Mouse (Mus musculus) olfactory bulb, adult 2 months (tissue): ENCODE results near the gene Lrrc36. TPM values are rescaled to one million over a fixed set of nuclear protein-coding genes. Genes with fewer than 3 reads are reported as not detected.

Experiments used
- H3K27ac ChIP-seq: fragments of 200-500 bp; 2 replicates; pipeline ENCODE4 v1.5.1; 2012; ENCODE audit warnings: low read depth, low read length; ENCODE audit not compliant: insufficient read depth
- H3K4me1 ChIP-seq: fragments of 200-500 bp; 2 replicates; pipeline ENCODE4 v1.6.1; 2012; ENCODE audit warnings: low read length; ENCODE audit not compliant: control insufficient read depth, insufficient read depth
- H3K4me3 ChIP-seq: fragments of 200-500 bp; 2 replicates; pipeline ENCODE4 v1.5.1; 2012; ENCODE audit warnings: mild to moderate bottlenecking, low read depth, low read length, moderate library complexity; ENCODE audit not compliant: insufficient read depth
- CTCF ChIP-seq: fragments of 200-500 bp; IDR thresholded peaks from 2 replicates; pipeline ENCODE4 v1.5.1; 2012; ENCODE audit warnings: low read depth, mild to moderate bottlenecking, low read length, moderate library complexity; ENCODE audit not compliant: insufficient read depth
- POLR2A ChIP-seq: fragments of 200-500 bp; IDR thresholded peaks from 2 replicates; pipeline ENCODE4 v1.6.1; 2012; ENCODE audit warnings: mild to moderate bottlenecking, low read depth, low read length, moderate library complexity; ENCODE audit not compliant: insufficient read depth
- WGBS: fragments of 180-500 bp; shearing (Covaris S2); methylation state at CpG from one replicate; pipeline ENCODE4 v1.1.7; 2018; 5-methylcytosine and 5-hydroxymethylcytosine counted together
- polyA plus RNA-seq: library from polyadenylated mRNA; stranded (reverse); fragments of >200 nt; gene quantifications from 2 replicates; pipeline ENCODE4 v1.2.4, GENCODE M21; 2012; ENCODE audit warnings: low replicate concordance; ENCODE audit not compliant: missing spikeins, insufficient read depth, insufficient read length

Gene Lrrc36
- polyA plus RNA-seq, 1 experiment = not detected

GRCm38 (mm10) chr8:105437078-105437748 is 23.8 kb downstream of the Lrrc36 start:
- TF ChIP-seq CTCF = no peak
- no peak for TF ChIP-seq POLR2A
- H3K27ac ChIP-seq = no peak overlapping the region
- H3K4me3 ChIP-seq = no peak overlapping the region
- 0 out of 2 replicates have a peak, but pooled peaks cover 3% of the 10 kb centered on the region for H3K4me1 ChIP-seq
- 90% methylated on average over 5 of the region's 5 CpGs for WGBS

- 0 out of 2 replicates have a peak, but pooled peaks cover under 1% of the 10 kb centered on the region for H3K4me1 ChIP-seq
- TF ChIP-seq POLR2A (no peak), CTCF (no peak)
- H3K4me3 ChIP-seq = no peak overlapping the region
- WGBS = 50% methylated on average over 5 of the region's 5 CpGs
- no peak overlapping the region for H3K27ac ChIP-seq
Observed at GRCm38 (mm10) chr8:105438865-105439264, 25.5 kb downstream of the Lrrc36 start.

DNA sequence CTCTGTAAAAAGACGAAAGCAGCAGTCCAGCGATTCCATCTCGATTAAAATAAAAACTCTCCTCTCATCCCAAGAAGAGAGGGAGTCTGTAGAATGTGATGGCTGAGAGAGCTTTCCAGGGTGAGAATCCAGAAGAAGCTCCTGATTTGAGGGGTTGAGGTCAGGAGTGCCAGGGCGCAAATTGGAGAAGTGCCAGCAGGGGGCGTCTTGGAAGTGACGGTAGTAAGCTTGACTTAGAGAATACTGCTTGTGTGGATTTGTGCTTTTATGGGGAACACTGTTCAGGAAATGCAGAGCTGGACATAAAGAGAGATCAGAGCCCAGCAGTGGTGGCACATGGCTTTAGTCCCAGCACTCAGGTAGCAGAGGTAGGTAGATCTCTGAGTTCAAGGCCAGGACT is 28.1 kb downstream of the Lrrc36 start:
- no peak overlapping the region for H3K27ac ChIP-seq
- TF ChIP-seq POLR2A (no peak), CTCF (peak; percentile 26; the same call in 1 of the 2 replicates)
- H3K4me3 ChIP-seq = no peak overlapping the region
- H3K4me1 ChIP-seq = peaks cover 7% of the 10 kb centered on the region
- WGBS = 14% methylated on average over 6 of the region's 6 CpGs

GRCm38 (mm10) chr8:105442661-105443060 is 29.3 kb downstream of the Lrrc36 start:
- Histone ChIP-seq H3K27ac (no peak overlapping the region), H3K4me3 (no peak overlapping the region), H3K4me1 (peaks cover 7% of the 10 kb centered on the region)
- TF ChIP-seq CTCF (no peak), POLR2A (no peak)
- WGBS = 89% methylated on average over 5 of the region's 5 CpGs

GRCm38 (mm10) chr8:105445296-105446126 is 32.1 kb downstream of the Lrrc36 start:
- WGBS = 39% methylated on average over 11 of the region's 11 CpGs
- Histone ChIP-seq H3K4me3 (no peak overlapping the region), H3K4me1 (peaks cover 7% of the 10 kb centered on the region), H3K27ac (no peak overlapping the region)
- no peak for TF ChIP-seq CTCF
- TF ChIP-seq POLR2A = no peak

GRCm38 (mm10) chr8:105446127-105446552 is 32.8 kb downstream of the Lrrc36 start:
- Histone ChIP-seq H3K4me1 (peaks cover 7% of the 10 kb centered on the region), H3K27ac (no peak overlapping the region), H3K4me3 (no peak overlapping the region)
- no peak for TF ChIP-seq CTCF
- no peak for TF ChIP-seq POLR2A
- 32% methylated on average over 4 of the region's 4 CpGs for WGBS

GRCm38 (mm10) chr8:105448188-105448587 is 34.8 kb downstream of the Lrrc36 start:
- TF ChIP-seq CTCF = no peak
- no peak for TF ChIP-seq POLR2A
- Histone ChIP-seq H3K27ac (no peak overlapping the region), H3K4me1 (peaks cover 12% of the 10 kb centered on the region), H3K4me3 (no peak overlapping the region)
- 97% methylated on average over 3 of the region's 3 CpGs for WGBS

DNA sequence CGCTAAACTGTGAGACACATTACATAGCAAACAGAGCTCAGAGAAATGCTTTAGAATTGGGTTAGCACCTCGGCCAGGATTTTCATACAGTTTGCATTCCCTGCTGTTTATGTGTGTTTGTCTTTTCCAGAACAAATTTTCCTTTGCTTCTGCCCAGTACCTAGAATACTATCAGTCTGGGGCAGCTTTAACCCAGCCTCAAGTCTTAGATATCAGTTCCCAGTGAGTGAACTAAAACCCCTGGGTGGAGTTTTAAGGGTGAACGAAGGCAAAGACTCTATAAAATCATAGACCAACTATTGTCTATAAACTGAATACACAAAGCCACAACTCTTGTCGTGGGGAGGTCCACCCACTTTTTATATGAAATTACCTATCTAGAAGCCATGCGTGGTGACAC is 35.2 kb downstream of the Lrrc36 start:
- no peak for TF ChIP-seq CTCF
- no peak for TF ChIP-seq POLR2A
- no peak overlapping the region for H3K4me3 ChIP-seq
- WGBS = 88% methylated on average over 5 of the region's 5 CpGs
- H3K4me1 ChIP-seq = peaks cover 12% of the 10 kb centered on the region
- no peak overlapping the region for H3K27ac ChIP-seq

DNA sequence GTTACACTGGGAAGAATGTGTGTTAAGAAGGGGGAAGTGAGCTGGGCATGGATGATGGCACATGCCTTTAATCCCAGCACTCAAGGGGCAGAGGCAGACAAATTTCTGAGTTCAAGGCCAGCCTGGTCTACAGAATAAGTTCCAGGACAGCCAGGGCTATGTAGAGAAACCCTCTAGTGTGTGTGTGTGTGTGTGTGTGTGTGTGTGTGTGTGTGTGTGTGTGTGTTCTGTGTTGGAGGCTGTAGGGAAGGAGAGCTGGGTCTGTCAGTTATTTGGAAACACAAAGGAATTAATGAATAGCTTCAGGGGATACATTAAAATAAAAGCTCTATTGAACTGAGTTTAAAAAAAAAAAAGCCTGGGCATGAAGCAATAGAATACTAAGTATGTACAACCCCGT is 37.6 kb downstream of the Lrrc36 start:
- H3K4me1 ChIP-seq = peaks cover 4% of the 10 kb centered on the region
- no peak overlapping the region for H3K4me3 ChIP-seq
- TF ChIP-seq CTCF (no peak), POLR2A (no peak)
- no peak overlapping the region for H3K27ac ChIP-seq
- 73% methylated on average over 1 of the region's 1 CpGs for WGBS
